Mouse (Mus musculus) bone marrow, adult 2 months (tissue): ENCODE measurements around the gene Pdgfc.

ENCODE experiments used
- CTCF ChIP-seq: fragments of 200-500 bp; IDR thresholded peaks from 2 replicates; pipeline ENCODE4 v1.5.1; 2011; ENCODE audit warnings: low read length, control low read depth; ENCODE audit not compliant: control insufficient read depth, insufficient read depth
- POLR2A ChIP-seq: fragments of 200-500 bp; IDR thresholded peaks from 2 replicates; pipeline ENCODE4 v1.6.1; 2011; ENCODE audit warnings: low read depth, mild to moderate bottlenecking, control low read depth, low read length, borderline replicate concordance; ENCODE audit not compliant: control insufficient read depth

GRCm38 (mm10) chr3:81174832-81175231 is 138.6 kb downstream of the Pdgfc start:
- no peak for TF ChIP-seq CTCF
- TF ChIP-seq POLR2A: no peak
